Mouse (Mus musculus): ENCODE measurements at regions not wholly inside any gene's neighbourhood (a gene's known extent, or its start where the extent isn't known, plus 50 kb on each side); places are given as distances from the start of the nearest gene placed in this dataset.

DNA sequence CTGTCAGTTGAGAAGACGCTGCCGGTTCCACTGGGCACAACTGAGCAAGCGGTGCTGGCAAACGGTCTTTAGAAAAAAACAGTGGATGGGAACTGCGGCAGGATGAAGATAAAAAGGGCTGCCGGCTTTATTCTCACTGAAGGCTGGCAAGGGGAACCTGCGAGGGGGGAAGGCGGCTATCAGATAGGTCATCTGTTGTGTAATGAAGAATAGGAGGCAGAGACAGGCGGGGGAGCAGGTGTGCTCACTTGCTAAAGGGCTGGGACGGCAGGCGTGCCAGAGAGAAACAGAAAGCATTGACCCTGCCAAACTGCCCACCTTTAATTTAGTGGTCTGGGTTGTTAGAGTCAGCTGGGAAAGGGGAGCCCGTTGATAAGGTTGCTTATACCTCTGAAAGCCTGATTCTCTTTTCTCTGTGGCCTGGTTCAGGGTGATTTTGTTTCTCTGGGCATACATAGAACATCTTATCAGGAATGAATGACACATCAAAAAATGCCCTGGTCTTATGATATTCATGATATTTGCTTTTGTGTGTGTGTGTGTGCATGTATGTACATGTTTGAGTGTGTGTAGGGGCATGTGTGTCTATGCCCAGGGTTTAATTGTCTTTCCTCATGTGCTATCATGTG is 93.7 kb upstream of the Mki67 start:
- TF ChIP-seq GATA1 (IDR thresholded peaks at IDR 0.05; ENCODE audit: low read length), result peak; percentile 4; the same call in 1 of the 2 replicates
- TF ChIP-seq TAL1 (IDR thresholded peaks at IDR 0.05; ENCODE audit: low read length), result no peak
- H3K27me3 ChIP-seq (ENCODE audit: control insufficient read depth), result peaks cover 3% of the 10 kb centered on the region
- H3K36me3 ChIP-seq (ENCODE audit: control insufficient read depth), result peaks cover 27% of the 10 kb centered on the region
- peaks cover 20% of the 10 kb centered on the region for H3K9me3 ChIP-seq (ENCODE audit: control insufficient read depth, low read length)
- peaks cover 83% of the 10 kb centered on the region for H3K4me1 ChIP-seq (ENCODE audit: control insufficient read depth)
- H3K4me3 ChIP-seq (replicated peaks), result peak overlapping the region; percentile 37

DNA sequence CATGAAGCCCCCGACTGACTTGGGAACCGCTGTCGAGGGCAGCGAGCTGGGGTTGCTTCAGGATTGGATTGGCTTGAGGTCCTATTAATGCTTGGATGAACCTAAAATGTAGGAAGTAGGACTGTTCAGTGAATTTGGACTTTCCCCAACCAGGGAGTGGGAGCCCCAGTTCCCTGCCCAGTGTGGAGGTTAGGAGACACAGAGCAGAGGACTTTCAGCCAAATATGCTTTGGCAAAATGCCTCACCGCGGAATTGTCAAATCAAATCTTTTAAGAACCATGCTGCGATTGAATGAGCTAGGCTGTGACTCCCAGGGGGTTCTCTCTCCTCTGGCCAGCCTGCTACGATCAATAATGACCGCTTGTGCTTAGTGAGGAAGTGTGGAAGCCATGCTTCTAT is 94.8 kb upstream of the Mki67 start:
- H3K4me1 ChIP-seq (ENCODE audit: control insufficient read depth), result peaks cover 88% of the 10 kb centered on the region
- H3K9me3 ChIP-seq (ENCODE audit: control insufficient read depth, low read length), result peaks cover 28% of the 10 kb centered on the region
- no peak overlapping the region for H3K4me3 ChIP-seq (replicated peaks)
- no peak for TF ChIP-seq GATA1 (IDR thresholded peaks at IDR 0.05; ENCODE audit: low read length)
- TF ChIP-seq TAL1 (IDR thresholded peaks at IDR 0.05; ENCODE audit: low read length), result no peak
- H3K36me3 ChIP-seq (ENCODE audit: control insufficient read depth), result peaks cover 34% of the 10 kb centered on the region
- H3K27me3 ChIP-seq (ENCODE audit: control insufficient read depth), result no peaks in the 10 kb centered on the region; the same call in 1 of the 2 replicates

DNA sequence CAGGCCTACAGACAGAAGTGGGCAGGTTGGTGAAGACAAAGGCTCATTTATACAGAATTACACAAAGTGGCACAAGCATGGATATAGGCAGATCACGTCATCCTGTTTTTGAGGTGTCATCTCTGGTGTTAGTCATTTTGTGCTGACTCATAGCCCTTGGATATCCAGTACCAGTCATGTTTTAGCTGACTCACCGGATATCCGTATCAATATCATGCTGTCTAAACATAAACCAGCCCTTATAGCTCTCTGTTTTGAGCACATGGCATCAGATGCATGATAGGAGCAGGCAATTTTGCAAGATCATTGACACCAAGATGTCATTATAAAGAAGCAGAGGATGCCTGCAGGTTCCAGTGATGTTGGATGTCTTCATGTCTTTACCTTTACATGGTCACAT is 97.5 kb upstream of the Mki67 start:
- Histone ChIP-seq H3K27me3 (ENCODE audit: control insufficient read depth) (no peaks in the 10 kb centered on the region; the same call in 1 of the 2 replicates), H3K36me3 (ENCODE audit: control insufficient read depth) (peaks cover 40% of the 10 kb centered on the region), H3K4me1 (ENCODE audit: control insufficient read depth) (peaks cover 98% of the 10 kb centered on the region), H3K4me3 (replicated peaks) (no peak overlapping the region), H3K9me3 (ENCODE audit: control insufficient read depth, low read length) (peaks cover 31% of the 10 kb centered on the region)
- no peak for TF ChIP-seq TAL1 (IDR thresholded peaks at IDR 0.05; ENCODE audit: low read length)
- peak; percentile 63 for TF ChIP-seq GATA1 (IDR thresholded peaks at IDR 0.05; ENCODE audit: low read length)

DNA sequence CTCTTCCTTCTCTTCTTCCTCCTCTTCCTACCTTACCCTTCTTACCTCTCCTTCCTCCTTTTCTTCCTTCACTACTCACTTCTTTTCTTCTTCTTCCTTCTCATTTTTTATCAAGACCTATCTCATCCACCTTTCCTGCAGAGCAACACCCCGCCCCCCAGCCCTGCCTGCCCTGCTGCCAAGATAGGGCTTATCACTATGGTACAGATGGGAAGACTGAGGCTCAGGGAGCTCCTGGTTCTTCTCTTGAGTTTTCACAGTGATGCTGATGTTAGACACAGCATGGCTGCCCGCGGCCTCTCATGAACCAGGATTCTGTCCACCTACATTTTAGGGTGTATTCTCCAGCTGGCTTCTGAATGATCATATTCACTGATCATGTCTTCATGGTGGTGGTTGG is 100.0 kb upstream of the Mki67 start:
- Histone ChIP-seq H3K4me1 (ENCODE audit: control insufficient read depth) (peaks cover 90% of the 10 kb centered on the region), H3K9me3 (ENCODE audit: control insufficient read depth, low read length) (peaks cover 31% of the 10 kb centered on the region), H3K4me3 (replicated peaks) (peak overlapping the region; percentile 50), H3K36me3 (ENCODE audit: control insufficient read depth) (peaks cover 39% of the 10 kb centered on the region), H3K27me3 (ENCODE audit: control insufficient read depth) (peaks cover 6% of the 10 kb centered on the region)
- TF ChIP-seq GATA1 (IDR thresholded peaks at IDR 0.05; ENCODE audit: low read length), result peak; percentile 93
- TF ChIP-seq TAL1 (IDR thresholded peaks at IDR 0.05; ENCODE audit: low read length), result peak; percentile 93

DNA sequence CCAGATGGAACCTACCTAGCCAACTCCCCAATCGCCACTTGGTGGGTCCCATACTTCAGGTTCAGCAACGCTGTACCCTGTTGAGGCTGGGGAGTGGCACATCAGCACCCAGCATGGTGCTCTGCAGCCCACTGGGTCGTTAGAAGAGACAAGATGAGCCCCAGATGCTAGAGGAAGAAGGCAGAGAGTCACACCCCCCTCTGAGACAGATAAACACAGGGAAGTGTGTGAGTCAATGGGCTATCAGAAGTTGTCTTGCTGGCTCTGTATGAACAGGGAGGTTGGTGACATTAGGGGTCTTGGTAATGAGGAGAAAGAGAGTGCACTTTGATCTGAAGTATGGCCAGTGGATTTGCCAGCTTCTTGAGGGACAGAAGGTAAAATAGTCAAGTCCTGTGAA is 101.7 kb upstream of the Mki67 start:
- H3K4me3 ChIP-seq (replicated peaks), result peak overlapping the region; percentile 36
- H3K36me3 ChIP-seq (ENCODE audit: control insufficient read depth), result peaks cover 33% of the 10 kb centered on the region
- H3K9me3 ChIP-seq (ENCODE audit: control insufficient read depth, low read length), result peaks cover 36% of the 10 kb centered on the region
- H3K27me3 ChIP-seq (ENCODE audit: control insufficient read depth), result peaks cover 21% of the 10 kb centered on the region
- peaks cover 76% of the 10 kb centered on the region for H3K4me1 ChIP-seq (ENCODE audit: control insufficient read depth)
- TF ChIP-seq GATA1 (IDR thresholded peaks at IDR 0.05; ENCODE audit: low read length) (no peak), TAL1 (IDR thresholded peaks at IDR 0.05; ENCODE audit: low read length) (no peak)

DNA sequence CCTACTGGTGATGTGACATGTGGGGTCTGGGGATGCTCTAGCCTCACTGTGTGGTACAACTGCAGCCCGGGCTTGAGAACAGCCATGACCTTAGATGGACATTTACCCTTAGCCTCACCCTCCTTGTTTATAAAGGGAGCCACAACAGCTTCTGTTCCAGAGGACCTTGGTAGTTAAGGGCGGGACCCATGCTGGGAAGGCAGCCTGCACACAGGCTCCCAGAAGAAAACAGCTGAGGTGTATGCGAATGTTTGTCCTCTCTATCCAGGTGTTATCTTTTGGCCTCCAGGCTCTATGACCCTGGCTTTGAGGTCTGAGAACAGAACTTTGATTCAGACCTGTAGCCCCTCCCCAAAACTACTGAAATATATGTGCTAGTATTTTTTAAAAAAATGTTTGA is 102.1 kb upstream of the Mki67 start:
- Histone ChIP-seq H3K27me3 (ENCODE audit: control insufficient read depth) (peaks cover 22% of the 10 kb centered on the region), H3K4me3 (replicated peaks) (peak overlapping the region; percentile 36), H3K9me3 (ENCODE audit: control insufficient read depth, low read length) (peaks cover 33% of the 10 kb centered on the region), H3K4me1 (ENCODE audit: control insufficient read depth) (peaks cover 72% of the 10 kb centered on the region), H3K36me3 (ENCODE audit: control insufficient read depth) (peaks cover 28% of the 10 kb centered on the region)
- TF ChIP-seq GATA1 (IDR thresholded peaks at IDR 0.05; ENCODE audit: low read length) (no peak), TAL1 (IDR thresholded peaks at IDR 0.05; ENCODE audit: low read length) (no peak)

DNA sequence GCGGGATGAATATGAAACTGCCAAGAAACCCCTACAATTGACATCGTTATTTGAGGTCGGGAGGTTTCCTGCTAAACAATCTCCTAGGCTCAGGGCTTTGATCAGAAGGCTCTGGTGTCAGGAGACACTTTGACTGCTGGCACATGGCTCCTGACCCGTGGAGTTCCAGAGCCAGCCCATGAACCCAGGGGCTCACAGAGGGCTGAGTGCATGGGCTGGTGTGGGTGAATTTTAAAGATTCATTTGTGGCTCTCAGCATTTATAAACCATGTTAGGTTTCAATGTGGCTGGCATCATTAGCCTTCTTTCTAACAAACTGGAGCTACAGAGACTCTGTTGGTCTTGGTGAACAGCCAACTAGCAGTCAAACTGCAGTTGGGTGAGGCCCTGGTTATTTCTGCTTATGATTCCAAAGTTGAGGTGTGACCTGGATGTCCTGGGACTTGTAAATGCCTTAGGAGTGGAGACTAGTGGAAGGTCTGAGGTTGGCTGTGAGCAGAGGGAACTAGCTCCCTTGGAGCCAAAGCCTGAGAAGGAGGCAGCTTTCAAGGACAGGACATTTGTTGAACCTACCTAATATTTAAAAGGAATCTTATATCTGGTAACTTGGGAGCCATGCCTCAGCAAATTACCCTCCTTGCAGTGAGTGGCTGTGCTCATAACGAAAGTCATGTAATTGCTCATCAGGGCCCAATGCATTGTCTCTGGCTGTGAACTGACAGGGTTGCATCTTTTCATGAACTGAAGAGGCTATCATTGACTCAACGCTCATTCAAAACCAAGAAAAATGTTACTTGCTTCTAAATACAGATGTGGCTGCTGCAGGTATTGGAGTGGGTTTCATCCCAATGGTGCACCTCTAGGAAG is 108.0 kb upstream of the Mki67 start:
- peaks cover 6% of the 10 kb centered on the region for H3K9me3 ChIP-seq (ENCODE audit: control insufficient read depth, low read length)
- peaks cover 68% of the 10 kb centered on the region for H3K27me3 ChIP-seq (ENCODE audit: control insufficient read depth)
- H3K36me3 ChIP-seq (ENCODE audit: control insufficient read depth), result no peaks in the 10 kb centered on the region
- no peak overlapping the region for H3K4me3 ChIP-seq (replicated peaks)
- TF ChIP-seq GATA1 (IDR thresholded peaks at IDR 0.05; ENCODE audit: low read length) (no peak), TAL1 (IDR thresholded peaks at IDR 0.05; ENCODE audit: low read length) (no peak)
- peaks cover 20% of the 10 kb centered on the region for H3K4me1 ChIP-seq (ENCODE audit: control insufficient read depth)

DNA sequence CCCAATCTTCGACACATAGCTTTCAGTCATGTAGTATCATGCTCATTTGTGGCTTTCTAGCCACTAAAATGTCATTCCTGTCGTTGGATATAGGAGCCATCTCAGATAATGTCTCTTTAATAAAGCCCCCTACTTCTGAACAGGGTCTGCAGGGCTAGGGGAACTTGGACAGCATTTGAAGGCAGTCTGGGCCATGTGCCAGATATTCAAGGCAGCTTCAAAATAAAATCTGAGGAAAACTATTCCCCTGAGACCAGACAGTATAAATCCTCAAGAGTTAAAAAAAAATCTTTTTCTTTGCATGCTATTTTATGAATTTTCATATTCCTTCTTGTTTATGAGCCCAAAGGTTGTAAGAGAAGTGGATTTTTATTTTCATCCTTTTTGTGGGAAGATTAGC is 113.1 kb upstream of the Mki67 start:
- no peaks in the 10 kb centered on the region for H3K36me3 ChIP-seq (ENCODE audit: control insufficient read depth)
- no peaks in the 10 kb centered on the region for H3K9me3 ChIP-seq (ENCODE audit: control insufficient read depth, low read length)
- H3K4me3 ChIP-seq (replicated peaks), result no peak overlapping the region
- TF ChIP-seq GATA1 (IDR thresholded peaks at IDR 0.05; ENCODE audit: low read length) (no peak), TAL1 (IDR thresholded peaks at IDR 0.05; ENCODE audit: low read length) (no peak)
- peaks cover 11% of the 10 kb centered on the region for H3K4me1 ChIP-seq (ENCODE audit: control insufficient read depth)
- peaks cover 76% of the 10 kb centered on the region for H3K27me3 ChIP-seq (ENCODE audit: control insufficient read depth)

DNA sequence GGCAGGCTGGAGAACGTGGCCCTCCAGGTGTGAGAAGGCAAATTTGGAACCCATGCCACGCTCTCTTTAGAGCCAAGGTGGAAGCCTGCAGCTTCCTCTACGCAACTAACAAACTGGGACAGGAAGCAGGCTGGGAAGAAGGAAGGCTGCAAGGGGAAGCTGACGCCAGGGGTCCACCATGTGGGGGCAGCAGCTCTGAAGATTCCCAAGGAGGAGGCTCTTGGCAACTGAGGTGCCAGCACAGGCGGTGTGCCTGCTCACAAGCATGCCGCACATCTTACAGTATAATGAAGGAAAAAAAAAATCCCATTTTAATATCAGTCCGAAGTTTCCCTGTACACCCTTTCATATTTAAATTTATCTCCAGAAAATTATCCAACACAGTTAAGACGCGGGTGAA is 117.3 kb upstream of the Mki67 start:
- Histone ChIP-seq H3K4me3 (replicated peaks) (no peak overlapping the region), H3K4me1 (ENCODE audit: control insufficient read depth) (peaks cover 9% of the 10 kb centered on the region), H3K9me3 (ENCODE audit: control insufficient read depth, low read length) (no peaks in the 10 kb centered on the region), H3K36me3 (ENCODE audit: control insufficient read depth) (no peaks in the 10 kb centered on the region), H3K27me3 (ENCODE audit: control insufficient read depth) (peaks cover 71% of the 10 kb centered on the region)
- TF ChIP-seq TAL1 (IDR thresholded peaks at IDR 0.05; ENCODE audit: low read length), result no peak
- TF ChIP-seq GATA1 (IDR thresholded peaks at IDR 0.05; ENCODE audit: low read length), result no peak
